Mouse (Mus musculus) fibroblast of lung, adult 2 months (primary cell): ENCODE data around the gene 1700025G04Rik.
A peak's percentile ranks its signal among the peaks of the same experiment; 100 is the strongest.

Experiments used
- DNase-seq: peaks from one replicate; pipeline ENCODE4 v3.0.0-alpha.2; 2011; ENCODE audit warnings: low read depth

The 1700025G04Rik gene

DNA sequence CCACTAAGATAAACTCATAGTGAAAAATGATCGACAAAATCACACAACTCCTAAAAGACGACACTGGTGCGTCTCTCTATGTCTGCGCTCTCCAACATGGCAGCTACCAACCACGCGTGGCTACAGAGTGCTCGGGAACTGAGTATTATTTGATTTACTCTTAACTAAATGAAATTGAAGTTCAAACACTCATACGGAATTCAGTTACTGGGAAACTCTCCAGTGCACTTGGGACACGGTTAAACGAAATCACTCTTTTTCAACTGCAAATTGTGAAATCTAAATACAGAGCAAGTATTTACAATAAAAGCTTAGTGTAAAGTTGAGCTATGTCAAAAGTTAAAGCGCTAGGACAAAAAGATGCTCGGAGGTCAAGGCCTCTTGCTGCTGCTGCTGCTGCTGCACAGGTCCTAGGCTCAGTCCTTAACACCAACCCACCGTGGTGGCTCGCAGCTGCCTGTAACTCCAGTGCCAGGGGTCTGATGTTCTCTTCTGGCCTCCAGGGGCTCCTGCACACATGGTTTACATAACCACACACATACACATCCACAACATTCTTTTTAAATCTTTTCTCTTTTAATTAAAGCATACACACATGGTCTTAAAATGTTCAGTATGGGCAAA, 13.6 kb downstream of the 1700025G04Rik start:
- no peak for DNase-seq

DNA sequence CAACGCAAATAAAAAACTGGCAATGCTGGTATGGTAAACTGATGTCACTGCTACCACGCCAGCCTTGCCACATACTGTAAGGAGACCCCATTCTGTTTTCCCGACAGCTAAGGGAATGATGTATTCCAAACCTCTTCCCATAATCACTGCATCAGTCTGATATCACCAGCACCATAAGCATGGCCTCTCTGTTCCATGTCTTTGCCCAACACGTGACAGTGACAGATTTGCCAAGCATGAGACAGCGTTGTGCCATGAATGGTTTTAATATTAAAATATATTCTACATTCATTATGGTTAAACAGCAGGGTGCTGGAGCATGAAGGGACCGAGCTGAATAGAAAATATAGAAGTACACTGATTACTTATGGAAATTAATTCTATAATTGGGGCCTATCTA, 14.2 kb downstream of the 1700025G04Rik start:
- DNase-seq = no peak

DNA sequence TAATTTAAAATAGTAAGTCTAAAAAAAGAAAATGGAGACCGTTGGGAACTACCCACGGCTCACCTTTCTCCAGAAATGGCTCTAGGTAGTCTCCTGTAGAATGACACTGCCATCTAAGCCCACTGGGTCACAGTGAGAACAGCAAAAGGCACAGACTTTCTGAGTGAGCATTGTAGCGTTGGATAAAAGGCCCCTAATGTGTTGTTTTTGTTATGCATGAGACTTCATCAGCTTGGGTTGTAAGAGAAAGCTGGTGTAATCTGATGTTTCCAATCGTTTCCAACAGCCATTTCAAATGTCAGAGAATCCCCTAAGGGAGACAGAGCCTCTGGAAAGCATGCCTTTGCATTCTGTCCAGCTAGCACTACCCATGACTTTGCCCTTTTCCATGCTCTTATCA, 19.5 kb downstream of the 1700025G04Rik start:
- no peak for DNase-seq

DNA sequence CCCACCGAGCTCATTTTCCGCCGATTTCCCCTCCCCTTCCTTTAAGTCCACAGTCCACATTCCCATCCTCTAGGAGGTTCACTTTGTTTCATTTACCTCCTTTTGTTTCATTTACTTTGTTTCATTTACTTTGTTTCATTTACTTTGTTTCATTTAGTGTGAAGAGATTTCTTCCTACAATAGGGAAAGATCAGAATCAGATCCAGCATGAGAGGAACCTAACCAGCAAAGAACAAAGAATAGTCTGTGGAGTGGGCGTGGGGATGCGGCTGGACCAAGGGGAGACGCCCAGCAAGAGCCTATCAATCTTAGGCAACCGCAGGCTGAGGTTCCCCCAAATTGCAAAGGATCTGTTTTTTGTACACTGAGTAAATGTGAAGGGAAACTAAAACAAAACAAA, 20.2 kb downstream of the 1700025G04Rik start:
- DNase-seq = no peak

DNA sequence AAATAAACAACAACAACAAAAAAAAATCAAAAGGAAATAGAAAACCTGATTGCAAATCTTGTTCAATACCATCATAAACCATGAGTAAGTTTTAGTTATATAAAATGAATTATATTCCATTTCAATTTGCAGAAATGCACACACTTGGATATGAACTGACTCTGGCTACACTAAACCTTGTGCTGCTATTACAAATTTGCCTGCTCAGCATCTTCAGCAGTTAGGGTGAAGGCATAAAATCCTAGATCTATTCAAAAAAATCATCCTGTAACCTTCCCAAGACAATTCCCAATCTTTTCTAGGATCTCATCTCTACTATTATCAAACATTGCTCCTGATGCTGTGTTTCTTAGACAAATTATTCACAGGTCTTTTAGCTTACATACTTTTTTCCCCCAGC, 22.0 kb downstream of the 1700025G04Rik start:
- DNase-seq = no peak

DNA sequence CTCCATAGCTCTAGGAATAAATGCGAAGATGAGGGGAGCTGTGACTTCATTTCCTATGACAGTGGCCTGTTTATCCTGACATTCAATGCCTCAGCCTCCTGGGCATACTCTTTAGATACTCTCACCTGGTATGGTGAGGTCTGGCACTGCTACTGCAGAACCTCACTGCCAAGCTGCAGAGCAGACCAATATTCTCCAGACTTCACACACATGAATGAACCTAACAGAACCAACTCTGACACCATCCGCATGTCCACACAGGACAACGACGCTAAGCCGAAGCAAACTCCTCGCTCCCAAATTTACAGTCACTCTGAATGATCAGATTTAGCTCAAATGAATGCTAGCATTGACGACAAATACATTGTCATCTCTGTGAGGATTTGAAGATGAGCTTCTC, 24.4 kb downstream of the 1700025G04Rik start:
- no peak for DNase-seq

DNA sequence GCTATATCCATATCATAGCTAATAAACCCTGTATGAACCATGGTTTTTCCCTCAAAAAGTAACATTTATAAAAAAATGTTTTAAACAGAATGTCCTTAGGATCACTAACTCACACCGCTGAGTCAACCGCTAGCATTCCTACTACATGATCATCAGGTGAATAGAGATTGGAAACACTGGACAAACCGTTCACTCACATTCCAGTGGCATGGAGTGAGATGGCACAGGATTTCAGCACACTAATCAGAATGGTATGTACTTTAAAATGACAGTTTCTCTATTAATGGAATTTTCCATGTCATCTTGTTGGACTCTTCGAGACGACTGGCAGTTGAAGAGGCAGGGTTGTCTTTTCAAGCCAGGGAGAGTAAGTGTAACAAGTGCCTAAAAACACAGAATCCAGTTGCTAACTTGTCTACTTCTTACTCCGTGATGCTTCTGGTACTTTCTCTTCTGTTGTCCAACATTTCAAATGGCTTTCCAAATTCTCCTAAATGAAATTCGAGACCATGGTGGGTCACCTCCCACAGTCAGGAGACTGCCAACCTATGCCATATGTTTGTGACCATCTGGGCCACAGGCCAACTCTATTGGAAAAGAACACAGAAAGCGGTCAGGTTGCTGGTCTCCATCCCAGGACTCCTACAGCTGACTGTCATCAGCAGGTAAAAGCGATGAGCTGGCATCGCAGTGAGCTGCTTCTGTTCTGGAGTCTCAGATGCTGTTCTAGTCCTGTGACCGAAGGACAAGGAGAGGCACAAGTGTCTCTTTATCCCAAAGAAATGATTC, 26.4 kb downstream of the 1700025G04Rik start:
- DNase-seq = peak; percentile 12

DNA sequence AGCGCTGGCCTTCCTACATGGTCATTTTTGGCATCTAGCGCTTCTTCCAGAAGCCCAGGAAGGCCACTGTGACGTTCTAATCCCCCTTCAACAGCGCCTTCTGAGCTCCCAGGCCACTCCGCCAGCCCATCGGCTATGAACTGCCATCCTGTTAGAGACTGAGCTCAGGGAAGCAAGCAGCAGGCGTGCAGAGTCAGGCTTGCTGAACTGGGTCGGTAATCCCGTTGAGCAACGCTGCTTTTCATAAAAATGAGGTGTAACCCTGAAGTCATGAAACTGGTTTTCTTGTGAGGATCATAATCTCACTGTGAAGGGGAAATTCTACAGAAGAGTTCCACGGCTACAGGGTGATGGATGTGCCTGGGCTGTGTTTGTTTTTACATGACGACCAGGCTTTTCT, 28.2 kb downstream of the 1700025G04Rik start:
- DNase-seq = no peak

DNA sequence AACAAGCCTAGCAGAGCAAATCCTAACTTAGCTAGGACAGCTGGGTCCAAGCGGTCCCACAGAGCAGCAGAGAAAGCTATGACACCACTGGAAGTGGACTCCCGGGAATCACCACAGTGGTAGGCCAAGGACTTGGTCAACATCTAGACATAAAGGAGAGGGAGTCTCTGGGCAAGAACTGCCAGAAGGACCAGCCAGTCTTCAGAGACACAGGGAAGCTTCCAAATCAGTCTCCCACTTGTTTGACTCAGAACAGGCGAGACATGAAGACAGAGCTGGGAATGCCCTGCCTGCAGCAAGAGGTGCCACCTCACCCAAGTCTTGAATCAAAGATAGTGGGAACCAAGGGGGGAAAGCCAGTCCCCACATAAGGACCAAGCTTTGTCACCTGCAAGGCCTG, 29.7 kb downstream of the 1700025G04Rik start:
- DNase-seq = no peak

DNA sequence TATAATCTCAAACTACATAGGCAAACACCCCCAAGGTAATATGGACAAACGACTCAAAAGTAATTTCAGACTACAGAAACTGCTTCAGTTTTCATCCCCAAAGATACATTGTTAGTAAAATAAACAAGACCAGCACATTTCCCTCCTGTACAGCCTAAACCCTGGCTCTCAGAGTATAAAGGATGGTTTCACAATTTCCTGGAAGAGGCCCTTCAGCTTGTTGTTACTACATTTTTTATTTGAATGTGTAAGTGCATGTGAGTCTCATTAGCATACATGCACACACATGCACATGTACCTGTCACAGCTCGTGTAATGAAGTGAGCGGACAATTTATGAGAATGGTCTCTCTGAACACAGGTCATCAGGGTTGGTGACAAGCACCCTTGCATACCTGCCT, 31.1 kb downstream of the 1700025G04Rik start:
- no peak for DNase-seq

DNA sequence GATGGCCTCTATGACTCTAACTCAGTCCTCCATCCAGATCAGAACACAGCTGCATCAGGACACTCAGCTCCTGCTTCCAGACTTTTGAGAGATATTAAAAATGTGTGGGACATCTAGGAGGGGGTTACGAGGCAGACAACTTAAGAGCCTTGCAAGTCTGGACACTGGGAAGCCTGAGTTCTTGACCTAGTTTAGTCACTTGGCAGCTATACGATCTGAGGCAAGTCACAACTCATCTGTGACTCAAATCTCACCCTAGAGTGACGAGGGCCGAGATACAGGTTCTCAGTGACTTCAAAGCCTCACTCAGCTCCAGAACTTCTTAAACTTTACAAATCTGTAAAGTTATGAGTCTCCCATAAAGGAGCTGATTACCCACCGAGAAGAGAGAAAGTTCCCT, 36.8 kb downstream of the 1700025G04Rik start:
- DNase-seq = no peak

DNA sequence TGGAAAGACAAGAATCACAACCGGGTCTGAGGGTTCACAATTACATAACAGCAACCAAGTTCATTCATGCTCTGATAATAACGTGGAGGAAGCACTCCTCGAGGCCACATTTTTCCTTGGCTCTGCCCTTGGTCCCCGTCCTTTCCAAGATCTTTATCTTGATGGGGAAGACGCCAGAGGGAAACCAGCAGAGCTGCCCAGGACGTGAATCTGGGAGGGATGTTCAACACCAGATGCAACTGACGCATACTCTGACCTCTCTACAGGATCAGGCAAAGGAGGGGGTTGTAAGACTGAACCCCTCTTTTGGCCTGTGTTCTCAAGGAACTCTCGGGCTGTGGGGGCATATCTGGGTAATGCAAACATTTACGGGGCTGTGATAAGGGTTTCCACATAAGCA, 38.1 kb downstream of the 1700025G04Rik start:
- DNase-seq = no peak

DNA sequence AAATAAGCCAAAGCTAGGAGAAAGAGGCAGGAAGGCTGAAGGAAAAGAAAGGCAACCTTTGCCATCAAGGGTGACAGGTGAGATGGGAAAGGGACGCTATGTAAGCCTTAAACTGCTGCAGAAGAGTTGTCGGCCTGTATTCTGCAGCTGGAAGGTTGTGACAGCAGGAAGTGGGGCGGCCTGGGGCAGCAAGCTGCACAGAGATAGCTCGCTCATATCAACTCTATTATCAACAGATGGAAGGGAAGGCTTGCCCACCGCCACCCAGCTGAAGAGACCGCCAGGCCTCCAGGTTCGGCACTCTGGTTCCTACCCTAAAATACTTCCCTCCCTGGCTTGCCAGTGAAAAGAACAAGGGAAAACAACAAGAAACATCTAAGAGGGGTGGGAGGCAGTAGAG, 39.9 kb downstream of the 1700025G04Rik start:
- DNase-seq = no peak

DNA sequence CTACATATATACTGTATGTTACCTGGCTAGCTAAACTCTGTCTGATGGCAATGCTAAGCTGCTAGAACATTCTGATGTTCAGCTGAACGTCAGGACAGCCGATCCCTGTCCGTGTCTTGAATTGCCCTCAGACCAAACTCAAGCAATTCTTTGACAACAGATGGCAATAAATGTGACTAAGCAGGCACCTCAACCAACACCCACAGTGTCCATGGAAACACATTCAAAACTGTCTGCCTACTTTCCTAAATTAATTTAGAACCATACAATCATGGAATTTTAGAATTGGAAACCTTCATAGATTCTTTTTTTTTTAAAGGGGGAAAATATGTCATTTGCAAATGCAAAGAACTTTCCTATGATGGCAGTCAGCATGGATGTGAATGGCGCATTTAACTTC, 41.6 kb downstream of the 1700025G04Rik start:
- no peak for DNase-seq

DNA sequence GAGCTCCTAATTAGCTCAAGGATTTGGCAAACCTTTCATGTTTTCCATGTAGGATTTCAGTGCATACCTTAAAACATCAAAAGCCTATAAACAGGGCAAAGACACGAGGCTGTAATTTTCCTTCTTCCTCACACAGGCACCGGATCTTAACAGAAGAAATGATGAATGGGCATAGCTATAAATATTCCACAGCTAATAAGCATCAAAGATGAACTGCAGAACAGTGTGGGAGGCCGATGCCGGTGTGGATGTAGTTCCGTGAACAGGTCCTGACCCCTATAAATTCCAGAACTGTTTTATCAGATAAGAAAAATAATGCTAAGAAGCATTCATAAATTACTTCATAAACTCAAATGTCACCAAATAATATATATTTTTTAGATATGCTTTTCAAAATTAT, 42.5 kb downstream of the 1700025G04Rik start:
- DNase-seq = no peak

DNA sequence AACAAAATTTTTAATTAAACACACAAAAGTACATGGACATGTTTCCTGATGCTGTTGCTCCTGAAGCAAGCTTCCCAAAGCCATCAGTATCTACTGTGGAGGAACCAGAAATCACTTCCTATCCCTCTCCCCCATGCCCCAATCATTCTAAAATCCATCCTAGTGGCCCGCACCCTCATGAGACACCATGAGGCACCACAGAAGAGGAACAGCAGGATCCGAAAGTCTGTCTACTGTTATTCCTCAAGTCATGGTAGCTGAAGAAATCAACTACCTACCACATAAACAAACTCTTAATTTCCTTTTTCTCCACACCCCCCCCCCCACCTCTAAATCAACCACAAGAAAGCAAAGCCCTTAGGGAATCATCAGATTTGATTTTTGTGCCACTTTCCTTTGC, 46.5 kb downstream of the 1700025G04Rik start:
- DNase-seq = no peak

DNA sequence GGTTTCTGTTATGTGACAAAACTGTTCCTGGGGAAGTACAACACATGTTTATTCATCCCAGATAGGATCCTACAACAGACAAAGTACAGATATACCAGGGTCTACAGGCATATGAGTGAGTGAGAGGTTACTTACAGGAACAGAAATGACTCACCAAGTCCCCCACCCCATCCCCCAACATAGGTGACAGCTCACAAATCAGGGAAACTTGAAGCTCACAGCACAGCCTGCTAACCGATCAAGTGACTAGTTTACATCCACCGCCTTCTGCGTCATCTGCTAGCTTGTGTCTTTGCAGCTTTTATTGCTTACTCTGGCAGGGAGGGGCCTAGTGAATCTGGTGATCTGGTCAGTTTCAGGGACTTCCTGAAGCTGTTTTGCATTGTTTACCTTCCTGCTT, 47.5 kb downstream of the 1700025G04Rik start:
- no peak for DNase-seq

DNA sequence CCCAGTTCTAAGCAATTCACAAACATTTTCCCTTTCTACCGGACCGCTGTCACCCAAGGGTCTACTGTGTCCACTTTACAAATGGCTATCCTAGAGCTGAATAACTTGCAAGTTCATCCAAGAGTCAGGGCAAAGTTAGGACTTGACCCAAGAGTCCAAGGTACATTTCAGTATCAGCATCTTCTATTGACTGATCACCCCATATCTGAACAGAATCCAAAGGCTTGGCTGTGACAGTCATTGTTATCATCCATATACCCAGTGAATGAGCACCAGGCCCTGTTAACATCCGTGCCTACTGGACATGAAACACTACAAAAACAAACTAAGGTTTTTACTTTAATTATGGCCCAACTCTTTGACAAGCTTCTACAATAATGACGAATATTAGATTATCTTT, 48.9 kb downstream of the 1700025G04Rik start:
- no peak for DNase-seq

DNA sequence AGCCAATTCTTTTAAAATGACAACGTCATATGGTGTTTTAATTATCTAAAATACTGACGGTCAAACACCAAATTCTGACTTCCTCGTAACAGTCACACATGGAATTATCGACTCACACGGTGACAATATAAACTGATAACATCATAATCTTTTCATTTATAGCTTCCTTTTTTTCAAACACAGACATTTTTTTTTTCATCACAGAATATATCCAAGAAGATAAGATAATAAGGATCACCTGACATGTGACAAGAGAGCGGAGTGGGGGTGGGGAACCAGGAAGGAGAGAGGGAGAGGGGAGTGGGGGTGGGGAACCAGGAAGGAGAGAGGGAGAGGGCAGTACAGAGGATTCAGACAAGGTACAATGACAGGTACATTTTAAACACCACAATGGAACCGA, 49.9 kb downstream of the 1700025G04Rik start:
- DNase-seq = no peak

DNA sequence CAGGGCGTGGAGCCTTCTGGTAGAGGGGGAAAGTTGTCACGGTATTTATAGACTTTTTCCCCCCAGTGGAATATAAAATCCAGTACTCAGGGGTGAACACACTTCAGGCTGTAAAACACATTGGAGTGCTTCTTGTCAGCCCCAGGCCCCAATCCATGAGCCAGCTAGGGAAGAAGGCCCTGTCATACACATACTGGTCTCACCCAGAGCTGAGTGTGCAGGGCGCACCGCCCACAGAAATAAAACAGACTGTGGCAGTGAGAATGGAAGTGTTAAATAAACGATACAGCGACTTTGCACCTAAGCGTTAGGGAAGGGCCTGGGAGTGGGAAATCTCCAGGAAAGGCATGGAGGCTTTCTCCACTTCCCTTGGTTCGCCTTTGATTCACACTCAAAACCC, 50.3 kb downstream of the 1700025G04Rik start:
- no peak for DNase-seq

DNA sequence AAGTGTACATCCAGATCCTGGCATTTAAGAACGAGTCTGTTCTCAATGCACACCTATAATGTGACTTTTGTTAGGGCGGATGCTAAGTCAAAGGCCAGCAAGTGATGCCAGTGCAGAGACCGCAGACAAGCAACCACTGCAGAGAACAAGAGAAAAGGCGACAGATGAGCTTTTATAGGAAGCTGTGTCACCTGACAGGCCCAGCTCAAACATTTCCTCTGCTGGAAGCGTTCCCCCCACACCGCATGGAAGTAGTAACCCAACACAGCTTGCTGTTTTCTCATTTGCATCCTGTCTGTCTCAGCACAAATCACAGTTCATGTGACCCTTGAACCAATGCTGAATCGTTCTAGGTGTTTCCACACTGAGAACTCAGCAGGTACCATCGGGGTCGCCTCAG, 51.8 kb downstream of the 1700025G04Rik start:
- DNase-seq = no peak

DNA sequence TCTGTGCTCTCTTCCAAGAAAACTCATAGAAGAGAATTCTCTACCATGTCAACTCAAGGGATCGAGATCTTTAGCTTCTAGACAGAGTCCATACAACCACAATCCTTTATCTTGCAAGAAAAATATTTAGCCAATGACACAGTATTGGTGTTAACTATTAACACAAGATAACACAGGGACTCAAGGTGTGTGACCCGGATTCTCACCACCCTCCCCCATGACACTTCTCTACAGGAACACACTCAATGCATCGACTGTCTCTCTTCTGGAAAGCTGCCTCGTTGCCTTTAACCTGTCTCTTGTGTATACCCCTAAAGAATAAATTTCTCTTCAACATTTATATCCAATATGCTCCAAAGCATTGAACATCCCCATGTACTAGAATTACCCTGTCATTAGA, 52.3 kb downstream of the 1700025G04Rik start:
- DNase-seq = no peak

DNA sequence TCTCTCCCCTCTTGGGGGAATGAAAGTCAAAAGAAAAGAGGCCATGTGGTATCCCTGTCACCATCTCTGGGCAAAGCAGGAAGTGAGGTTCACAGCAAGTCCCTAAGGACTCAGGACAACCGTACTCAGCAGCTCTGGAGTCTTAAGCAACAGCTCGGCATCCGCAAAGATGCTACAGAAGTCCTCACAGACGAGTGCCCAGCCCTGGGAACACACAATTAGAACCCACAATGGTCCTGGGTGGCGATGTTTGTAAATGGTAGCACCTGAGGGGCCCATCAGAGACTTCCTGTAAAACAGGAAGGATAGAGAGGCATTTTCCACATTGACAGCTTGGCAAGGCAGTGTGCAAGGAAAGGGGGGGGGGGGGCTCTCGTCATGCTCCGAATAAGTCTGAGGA, 55.2 kb downstream of the 1700025G04Rik start:
- no peak for DNase-seq

DNA sequence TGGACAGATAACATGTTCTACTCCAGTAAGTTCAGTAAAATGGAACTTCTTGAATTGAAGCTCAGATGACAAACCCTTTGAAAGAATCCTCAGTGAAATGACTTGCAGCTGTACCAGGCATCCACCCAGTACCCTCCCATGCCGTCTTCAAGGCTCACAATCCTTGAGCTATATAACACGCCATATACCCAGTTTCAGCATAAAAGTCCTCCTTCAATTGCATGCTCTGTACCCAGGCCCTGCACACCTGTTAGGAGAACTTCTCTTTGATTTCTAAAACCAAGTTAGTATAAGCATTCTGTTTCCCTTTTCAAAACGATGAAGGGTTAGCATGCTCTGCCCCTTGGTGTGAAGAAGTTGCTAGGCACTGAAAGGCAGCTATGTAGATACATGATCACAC, 56.2 kb downstream of the 1700025G04Rik start:
- no peak for DNase-seq
